Mouse (Mus musculus): ENCODE data around the gene Ntm. TPM values are rescaled to one million over a fixed set of nuclear protein-coding genes. Genes with fewer than 3 reads are reported as not detected.

The Ntm gene
- polyA plus RNA-seq, 1 experiment, result 5.4 TPM

DNA sequence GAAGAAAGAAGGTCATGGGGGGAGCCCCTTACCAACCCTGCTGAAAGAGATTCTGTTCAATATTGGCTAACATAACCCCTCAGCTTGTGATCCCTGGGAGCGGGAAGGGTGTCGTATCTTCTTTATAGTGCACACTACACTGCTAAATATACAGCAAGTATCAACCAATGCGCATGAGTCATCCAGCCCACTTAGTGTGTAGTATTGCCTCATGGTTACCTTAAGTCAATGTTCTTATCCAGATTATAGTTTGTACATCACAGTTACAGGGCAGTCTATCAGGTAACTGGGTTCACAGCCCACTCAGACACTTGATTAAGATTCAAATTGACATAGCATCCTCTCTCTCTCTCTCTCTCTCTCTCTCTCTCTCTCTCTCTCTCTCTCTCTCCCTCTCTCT is 636.7 kb downstream of the Ntm start:
- Histone ChIP-seq H3K27me3 (ENCODE audit: control insufficient read depth, insufficient read depth, low read length) (no peaks in the 10 kb centered on the region), H3K4me1 (ENCODE audit: control insufficient read depth, insufficient read depth, low read length) (no peaks in the 10 kb centered on the region), H3K36me3 (ENCODE audit: control insufficient read depth, insufficient read depth, low read length) (no peaks in the 10 kb centered on the region), H3K27ac (ENCODE audit: control insufficient read depth, insufficient read depth, low read depth, low read length) (no peak overlapping the region), H3K4me3 (ENCODE audit: control insufficient read depth, low read depth, low read length) (no peak overlapping the region)
- TF ChIP-seq CTCF (IDR thresholded peaks at IDR 0.05; ENCODE audit: control insufficient read depth, insufficient read depth, insufficient replicate concordance, low read depth, low read length), result no peak

DNA sequence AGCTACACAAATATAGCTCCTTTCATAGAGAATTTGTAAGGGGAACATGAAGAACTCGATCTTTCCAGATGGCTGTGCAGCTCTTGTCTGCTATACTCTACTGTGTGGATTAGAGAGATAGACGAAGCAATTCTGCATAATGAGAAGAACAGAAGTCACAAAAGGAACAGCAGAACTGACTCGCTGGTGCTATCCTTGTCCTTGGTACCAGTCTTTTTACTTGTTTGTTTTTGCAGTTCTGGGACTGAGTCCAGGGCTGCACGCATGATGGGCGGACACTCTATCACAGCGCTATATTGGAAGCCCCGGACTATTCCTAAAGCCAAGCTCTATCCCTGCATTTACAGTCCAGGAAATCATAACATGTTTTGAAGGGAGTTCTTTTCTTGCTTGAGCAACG is 637.8 kb downstream of the Ntm start:
- Histone ChIP-seq H3K4me3 (ENCODE audit: control insufficient read depth, low read depth, low read length) (no peak overlapping the region), H3K4me1 (ENCODE audit: control insufficient read depth, insufficient read depth, low read length) (no peaks in the 10 kb centered on the region), H3K36me3 (ENCODE audit: control insufficient read depth, insufficient read depth, low read length) (no peaks in the 10 kb centered on the region), H3K27ac (ENCODE audit: control insufficient read depth, insufficient read depth, low read depth, low read length) (no peak overlapping the region), H3K27me3 (ENCODE audit: control insufficient read depth, insufficient read depth, low read length) (no peaks in the 10 kb centered on the region)
- TF ChIP-seq CTCF (IDR thresholded peaks at IDR 0.05; ENCODE audit: control insufficient read depth, insufficient read depth, insufficient replicate concordance, low read depth, low read length), result no peak
- TF ChIP-seq POLR2A (IDR thresholded peaks at IDR 0.05; ENCODE audit: control insufficient read depth, low read depth, low read length), result no peak

- H3K27ac ChIP-seq (ENCODE audit: control insufficient read depth, insufficient read depth, low read depth, low read length), result no peak overlapping the region
- H3K4me1 ChIP-seq (ENCODE audit: control insufficient read depth, insufficient read depth, low read length), result no peaks in the 10 kb centered on the region
- no peaks in the 10 kb centered on the region for H3K36me3 ChIP-seq (ENCODE audit: control insufficient read depth, insufficient read depth, low read length)
- no peak for TF ChIP-seq POLR2A (IDR thresholded peaks at IDR 0.05; ENCODE audit: control insufficient read depth, low read depth, low read length)
- no peak overlapping the region for H3K4me3 ChIP-seq (ENCODE audit: control insufficient read depth, low read depth, low read length)
- no peaks in the 10 kb centered on the region for H3K27me3 ChIP-seq (ENCODE audit: control insufficient read depth, insufficient read depth, low read length)
These were observed 643.7 kb downstream of the Ntm start for GRCm38 (mm10) chr9:29319197-29319596.

DNA sequence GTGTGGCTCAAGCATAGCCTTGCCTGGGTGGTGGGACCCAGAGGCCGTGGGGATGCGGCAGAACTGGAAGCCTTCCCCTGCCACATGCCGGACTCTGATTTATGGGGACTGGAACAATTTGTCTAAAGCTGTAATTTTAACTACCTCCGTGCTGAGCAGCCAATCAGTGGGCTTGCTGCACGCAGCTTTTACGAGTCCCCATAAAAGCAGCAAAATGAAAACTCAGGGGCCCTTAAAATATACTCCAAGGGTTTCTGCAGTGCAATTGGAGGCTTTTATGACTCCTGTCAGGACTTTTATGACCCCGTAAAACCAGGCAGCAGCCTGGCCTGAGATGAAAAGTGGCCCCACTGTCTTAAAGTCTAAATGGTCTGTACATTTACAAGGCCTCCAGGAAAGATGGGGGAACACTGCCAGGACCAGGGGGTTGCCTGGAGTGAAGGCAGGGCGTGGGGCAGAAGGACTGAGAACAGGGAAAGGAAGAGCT is 644.2 kb downstream of the Ntm start:
- TF ChIP-seq POLR2A (IDR thresholded peaks at IDR 0.05; ENCODE audit: control insufficient read depth, low read depth, low read length), result no peak
- Histone ChIP-seq H3K4me1 (ENCODE audit: control insufficient read depth, insufficient read depth, low read length) (no peaks in the 10 kb centered on the region), H3K27me3 (ENCODE audit: control insufficient read depth, insufficient read depth, low read length) (no peaks in the 10 kb centered on the region), H3K4me3 (ENCODE audit: control insufficient read depth, low read depth, low read length) (no peak overlapping the region), H3K27ac (ENCODE audit: control insufficient read depth, insufficient read depth, low read depth, low read length) (no peak overlapping the region), H3K36me3 (ENCODE audit: control insufficient read depth, insufficient read depth, low read length) (no peaks in the 10 kb centered on the region)

GRCm38 (mm10) chr9:29317623-29318022 is 645.3 kb downstream of the Ntm start:
- no peaks in the 10 kb centered on the region for H3K36me3 ChIP-seq (ENCODE audit: control insufficient read depth, insufficient read depth, low read length)
- no peak overlapping the region for H3K4me3 ChIP-seq (ENCODE audit: control insufficient read depth, low read depth, low read length)
- no peak for TF ChIP-seq CTCF (IDR thresholded peaks at IDR 0.05; ENCODE audit: control insufficient read depth, insufficient read depth, insufficient replicate concordance, low read depth, low read length)
- H3K27ac ChIP-seq (ENCODE audit: control insufficient read depth, insufficient read depth, low read depth, low read length), result no peak overlapping the region
- H3K27me3 ChIP-seq (ENCODE audit: control insufficient read depth, insufficient read depth, low read length), result no peaks in the 10 kb centered on the region
- H3K4me1 ChIP-seq (ENCODE audit: control insufficient read depth, insufficient read depth, low read length), result no peaks in the 10 kb centered on the region

- TF ChIP-seq CTCF (IDR thresholded peaks at IDR 0.05; ENCODE audit: control insufficient read depth, insufficient read depth, insufficient replicate concordance, low read depth, low read length), result no peak
- TF ChIP-seq POLR2A (IDR thresholded peaks at IDR 0.05; ENCODE audit: control insufficient read depth, low read depth, low read length), result no peak
- Histone ChIP-seq H3K27ac (ENCODE audit: control insufficient read depth, insufficient read depth, low read depth, low read length) (no peak overlapping the region), H3K36me3 (ENCODE audit: control insufficient read depth, insufficient read depth, low read length) (no peaks in the 10 kb centered on the region), H3K4me1 (ENCODE audit: control insufficient read depth, insufficient read depth, low read length) (no peaks in the 10 kb centered on the region), H3K27me3 (ENCODE audit: control insufficient read depth, insufficient read depth, low read length) (no peaks in the 10 kb centered on the region), H3K4me3 (ENCODE audit: control insufficient read depth, low read depth, low read length) (no peak overlapping the region)
These were observed 647.1 kb downstream of the Ntm start for GRCm38 (mm10) chr9:29315842-29316241.

DNA sequence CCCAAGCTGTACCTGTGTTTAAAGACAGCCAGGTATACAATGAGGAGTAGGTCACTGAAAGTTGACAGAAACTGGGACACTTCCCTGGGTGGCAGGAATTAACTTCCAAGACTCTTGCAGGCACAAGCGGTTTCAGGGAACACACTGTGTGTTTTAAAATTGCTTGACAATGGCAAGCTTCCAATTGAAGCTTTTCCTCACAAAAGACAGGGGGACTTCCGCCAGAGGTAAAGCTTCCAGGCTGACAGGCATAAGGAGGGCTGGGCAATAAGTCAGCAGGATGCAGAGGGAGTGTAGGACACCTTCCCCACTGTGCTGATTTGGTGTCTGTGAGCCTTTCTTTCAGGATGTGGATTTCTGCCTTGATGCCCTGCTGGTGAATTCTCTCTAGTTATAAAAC is 656.0 kb downstream of the Ntm start:
- Histone ChIP-seq H3K36me3 (ENCODE audit: control insufficient read depth, insufficient read depth, low read length) (no peaks in the 10 kb centered on the region), H3K4me1 (ENCODE audit: control insufficient read depth, insufficient read depth, low read length) (no peaks in the 10 kb centered on the region), H3K27ac (ENCODE audit: control insufficient read depth, insufficient read depth, low read depth, low read length) (no peak overlapping the region), H3K27me3 (ENCODE audit: control insufficient read depth, insufficient read depth, low read length) (no peaks in the 10 kb centered on the region), H3K4me3 (ENCODE audit: control insufficient read depth, low read depth, low read length) (no peak overlapping the region)
- TF ChIP-seq CTCF (IDR thresholded peaks at IDR 0.05; ENCODE audit: control insufficient read depth, insufficient read depth, insufficient replicate concordance, low read depth, low read length) (no peak), POLR2A (IDR thresholded peaks at IDR 0.05; ENCODE audit: control insufficient read depth, low read depth, low read length) (no peak)

GRCm38 (mm10) chr9:29298340-29298739 is 664.6 kb downstream of the Ntm start:
- TF ChIP-seq POLR2A (IDR thresholded peaks at IDR 0.05; ENCODE audit: control insufficient read depth, low read depth, low read length) (no peak), CTCF (IDR thresholded peaks at IDR 0.05; ENCODE audit: control insufficient read depth, insufficient read depth, insufficient replicate concordance, low read depth, low read length) (no peak)
- H3K4me3 ChIP-seq (ENCODE audit: control insufficient read depth, low read depth, low read length), result no peak overlapping the region
- no peaks in the 10 kb centered on the region for H3K4me1 ChIP-seq (ENCODE audit: control insufficient read depth, insufficient read depth, low read length)
- H3K36me3 ChIP-seq (ENCODE audit: control insufficient read depth, insufficient read depth, low read length), result no peaks in the 10 kb centered on the region
- H3K27ac ChIP-seq (ENCODE audit: control insufficient read depth, insufficient read depth, low read depth, low read length), result no peak overlapping the region
- H3K27me3 ChIP-seq (ENCODE audit: control insufficient read depth, insufficient read depth, low read length), result no peaks in the 10 kb centered on the region
